Mouse (Mus musculus): Measurements from ENCODE around the gene Sh3bp5l. TPM values are rescaled to one million over a fixed set of nuclear protein-coding genes. Genes with fewer than 3 reads are reported as not detected.

The Sh3bp5l gene
- polyA plus RNA-seq (2014; fragmentation: Nextera tagmentation; extraction: Ambion mirVana): 23.2 and 27.3 TPM in 2 replicates

DNA sequence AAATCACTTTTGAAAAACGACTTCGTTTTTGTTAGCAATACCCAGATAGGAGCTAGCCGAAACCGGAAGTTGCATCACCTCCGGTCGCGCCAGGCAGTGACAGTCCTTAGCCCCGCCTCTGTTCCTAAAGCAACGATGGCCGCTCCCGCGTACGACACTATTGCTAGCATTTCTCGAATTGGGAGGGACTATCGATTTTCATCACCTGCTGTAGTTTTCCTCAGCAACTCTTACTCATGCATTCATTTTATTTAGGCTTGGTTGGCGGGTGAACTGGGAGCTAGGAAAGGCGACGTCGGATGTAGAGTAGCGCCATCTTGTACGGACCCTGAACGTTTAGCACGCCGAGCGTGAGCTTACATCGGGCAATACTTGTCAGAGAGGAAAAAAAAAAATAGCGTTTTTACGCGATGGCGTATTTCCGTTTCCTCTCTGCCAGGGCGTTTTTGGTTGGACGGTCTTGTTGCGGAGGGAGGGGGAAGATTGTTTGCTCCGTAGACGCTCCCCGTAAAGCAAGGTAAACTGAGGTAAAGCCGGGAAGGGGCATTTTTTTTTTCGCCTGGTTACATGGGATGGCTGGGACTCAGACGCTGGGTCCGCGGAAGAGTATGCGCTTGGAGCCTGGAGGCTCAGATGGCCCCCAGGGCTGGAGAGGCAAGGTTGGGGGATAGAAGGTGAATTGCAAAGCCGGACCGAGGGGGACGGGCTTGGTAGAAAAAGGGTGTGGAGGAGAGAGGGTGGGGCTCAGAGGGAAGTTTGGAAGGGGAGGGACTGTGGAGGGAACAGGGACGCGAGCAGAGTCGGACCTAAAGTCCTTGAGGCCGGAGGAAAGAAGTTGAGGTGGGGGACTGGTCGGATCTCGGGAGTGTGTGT, at the start of gene Sh3bp5l, which contains the start of gene Zfp672:
Gene Sh3bp5l, plus strand, starts transcription at position 449 of the 873 bp plus-strand sequence.
Gene Zfp672, minus strand, starts transcription at position 64 of the 873 bp plus-strand sequence.
- ATAC-seq (ENCODE audit: low read depth): peak; percentile 96
- under 1% methylated on average over 52 of the region's 52 CpGs for whole genome bisulfite sequencing
- Histone ChIP-seq H3K4me2 (ENCODE audit: low read depth, low read length) (peak within 1 kb of the TSS; percentile 97), H3K36me3 (ENCODE audit: control insufficient read depth, insufficient read depth, low read length) (peaks cover 26% of the 10 kb centered on the region), H3K27ac (replicated peaks; ENCODE audit: low read depth, low read length) (peak within 1 kb of the TSS; percentile 84), H3K9ac (ENCODE audit: low read depth, low read length) (peak within 1 kb of the TSS; percentile 89), H3K4me3 (ENCODE audit: low read depth, low read length) (peak within 1 kb of the TSS; percentile 87), H3K27me3 (replicated peaks; ENCODE audit: control insufficient read depth, insufficient read depth, low read length) (no peaks in the 10 kb centered on the region), H3K4me1 (ENCODE audit: control insufficient read depth, insufficient read depth, low read length) (peaks cover 16% of the 10 kb centered on the region), H3K9me3 (ENCODE audit: control insufficient read depth, low read length) (0 out of 2 replicates have a peak, but pooled peaks cover 3% of the 10 kb centered on the region)
- peak; percentile 98 for DNase-seq (ENCODE audit: low spot score)

GRCm38 (mm10) chr11:58281970-58282496, 48.5 kb upstream of the Sh3bp5l start:
- Histone ChIP-seq H3K36me3 (ENCODE audit: control insufficient read depth, insufficient read depth, low read length) (no peaks in the 10 kb centered on the region), H3K9me3 (ENCODE audit: control insufficient read depth, low read length) (no peaks in the 10 kb centered on the region), H3K9ac (ENCODE audit: low read depth, low read length) (no peak overlapping the region), H3K27ac (replicated peaks; ENCODE audit: low read depth, low read length) (no peak overlapping the region), H3K4me2 (ENCODE audit: low read depth, low read length) (no peak overlapping the region), H3K4me3 (ENCODE audit: low read depth, low read length) (no peak overlapping the region), H3K27me3 (replicated peaks; ENCODE audit: control insufficient read depth, insufficient read depth, low read length) (no peaks in the 10 kb centered on the region), H3K4me1 (ENCODE audit: control insufficient read depth, insufficient read depth, low read length) (no peaks in the 10 kb centered on the region)
- ATAC-seq (ENCODE audit: low read depth) (no peak), DNase-seq (ENCODE audit: low spot score) (no peak)
- WGBS: 79% methylated on average over 13 of the region's 13 CpGs

GRCm38 (mm10) chr11:58282518-58282917, 48.0 kb upstream of the Sh3bp5l start:
- Histone ChIP-seq H3K27me3 (replicated peaks; ENCODE audit: control insufficient read depth, insufficient read depth, low read length) (no peaks in the 10 kb centered on the region), H3K4me1 (ENCODE audit: control insufficient read depth, insufficient read depth, low read length) (no peaks in the 10 kb centered on the region), H3K9me3 (ENCODE audit: control insufficient read depth, low read length) (no peaks in the 10 kb centered on the region), H3K4me2 (ENCODE audit: low read depth, low read length) (no peak overlapping the region), H3K36me3 (ENCODE audit: control insufficient read depth, insufficient read depth, low read length) (no peaks in the 10 kb centered on the region), H3K9ac (ENCODE audit: low read depth, low read length) (no peak overlapping the region), H3K27ac (replicated peaks; ENCODE audit: low read depth, low read length) (no peak overlapping the region), H3K4me3 (ENCODE audit: low read depth, low read length) (no peak overlapping the region)
- 76% methylated on average over 5 of the region's 5 CpGs for WGBS
- ATAC-seq (ENCODE audit: low read depth): no peak
- DNase-seq (ENCODE audit: low spot score): no peak

DNA sequence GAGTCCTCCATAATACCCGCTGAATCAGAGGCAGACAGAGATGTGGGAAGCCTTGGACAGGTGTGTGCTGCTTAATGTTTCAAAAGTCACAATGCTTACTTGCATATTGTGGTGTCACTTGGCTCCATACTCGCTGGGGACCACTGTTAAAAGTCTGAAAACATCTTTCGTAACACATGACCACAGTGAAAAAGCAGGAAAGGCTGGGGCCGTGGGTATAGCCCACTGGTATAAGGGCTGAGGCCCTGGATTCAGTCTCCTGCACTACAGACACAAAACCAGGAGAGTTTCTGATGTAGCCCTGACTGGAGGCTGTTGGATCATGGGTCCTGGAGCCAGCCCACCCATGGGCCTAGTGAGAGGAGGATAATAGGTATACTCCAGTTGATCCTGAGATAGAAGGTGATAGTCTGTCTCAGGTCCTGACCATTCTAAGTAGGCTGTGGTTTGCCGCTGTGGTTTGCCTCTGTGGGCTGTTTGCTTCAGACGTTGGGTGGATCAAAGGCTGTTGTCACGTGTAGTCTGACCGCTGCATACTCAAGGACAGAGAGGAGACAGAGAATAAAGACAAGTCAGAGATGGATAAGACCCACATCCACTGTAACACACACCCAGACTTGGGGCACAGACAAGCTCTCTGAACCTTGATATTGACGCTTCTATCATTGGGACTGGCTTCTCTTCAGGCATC, 40.4 kb upstream of the Sh3bp5l start:
- Histone ChIP-seq H3K36me3 (ENCODE audit: control insufficient read depth, insufficient read depth, low read length) (no peaks in the 10 kb centered on the region), H3K4me2 (ENCODE audit: low read depth, low read length) (no peak overlapping the region), H3K27ac (replicated peaks; ENCODE audit: low read depth, low read length) (no peak overlapping the region), H3K4me3 (ENCODE audit: low read depth, low read length) (no peak overlapping the region), H3K27me3 (replicated peaks; ENCODE audit: control insufficient read depth, insufficient read depth, low read length) (no peaks in the 10 kb centered on the region), H3K9me3 (ENCODE audit: control insufficient read depth, low read length) (no peaks in the 10 kb centered on the region), H3K4me1 (ENCODE audit: control insufficient read depth, insufficient read depth, low read length) (no peaks in the 10 kb centered on the region), H3K9ac (ENCODE audit: low read depth, low read length) (no peak overlapping the region)
- no peak for ATAC-seq (ENCODE audit: low read depth)
- 70% methylated on average over 9 of the region's 9 CpGs for WGBS
- DNase-seq (ENCODE audit: low spot score): no peak

DNA sequence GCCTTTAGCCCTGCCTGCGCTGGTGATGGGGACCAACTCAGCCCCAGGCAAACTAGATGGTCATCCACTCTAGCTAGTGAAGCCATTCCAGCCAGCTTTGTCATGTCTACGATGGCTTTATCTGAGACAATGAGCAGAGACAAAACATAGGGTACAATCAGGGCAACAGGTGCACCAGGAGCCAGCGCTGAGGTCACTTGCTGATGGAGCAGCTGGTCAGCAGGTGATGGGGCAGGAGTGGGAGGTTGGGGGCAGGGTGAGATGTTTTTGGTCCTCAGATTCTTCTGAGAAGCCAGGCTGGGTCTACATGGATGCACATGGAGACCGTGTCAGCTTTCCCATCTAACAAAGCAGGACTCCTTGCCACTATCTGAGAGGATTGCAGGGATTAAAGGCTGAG, 39.7 kb upstream of the Sh3bp5l start:
- 77% methylated on average over 4 of the region's 4 CpGs for WGBS
- no peak overlapping the region for H3K9ac ChIP-seq (ENCODE audit: low read depth, low read length)
- H3K4me2 ChIP-seq (ENCODE audit: low read depth, low read length): no peak overlapping the region
- ATAC-seq (ENCODE audit: low read depth): no peak
- no peak for DNase-seq (ENCODE audit: low spot score)
- H3K36me3 ChIP-seq (ENCODE audit: control insufficient read depth, insufficient read depth, low read length): no peaks in the 10 kb centered on the region
- H3K4me1 ChIP-seq (ENCODE audit: control insufficient read depth, insufficient read depth, low read length): no peaks in the 10 kb centered on the region
- no peaks in the 10 kb centered on the region for H3K9me3 ChIP-seq (ENCODE audit: control insufficient read depth, low read length)
- H3K27ac ChIP-seq (replicated peaks; ENCODE audit: low read depth, low read length): no peak overlapping the region
- H3K27me3 ChIP-seq (replicated peaks; ENCODE audit: control insufficient read depth, insufficient read depth, low read length): no peaks in the 10 kb centered on the region
- H3K4me3 ChIP-seq (ENCODE audit: low read depth, low read length): no peak overlapping the region

DNA sequence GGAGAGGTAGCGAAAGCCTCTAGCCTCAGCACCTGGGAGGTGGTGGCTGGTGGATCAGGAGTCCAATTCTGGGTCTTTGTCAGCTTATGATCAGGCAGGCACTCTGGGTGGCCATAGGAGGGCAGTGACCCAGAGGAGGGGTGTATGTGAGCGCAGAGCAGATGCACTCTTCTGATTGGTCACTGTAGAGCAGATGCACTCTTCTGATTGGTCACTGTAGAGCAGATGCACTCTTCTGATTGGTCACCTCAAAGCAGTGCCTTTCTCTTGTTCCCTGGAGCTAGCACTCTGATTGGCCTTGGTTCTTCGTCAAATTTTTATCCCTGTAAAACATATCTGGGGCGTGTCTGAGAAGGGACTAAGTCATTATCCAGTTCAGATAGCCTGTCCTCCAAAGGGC, 37.7 kb upstream of the Sh3bp5l start:
- ATAC-seq (ENCODE audit: low read depth): no peak

DNA sequence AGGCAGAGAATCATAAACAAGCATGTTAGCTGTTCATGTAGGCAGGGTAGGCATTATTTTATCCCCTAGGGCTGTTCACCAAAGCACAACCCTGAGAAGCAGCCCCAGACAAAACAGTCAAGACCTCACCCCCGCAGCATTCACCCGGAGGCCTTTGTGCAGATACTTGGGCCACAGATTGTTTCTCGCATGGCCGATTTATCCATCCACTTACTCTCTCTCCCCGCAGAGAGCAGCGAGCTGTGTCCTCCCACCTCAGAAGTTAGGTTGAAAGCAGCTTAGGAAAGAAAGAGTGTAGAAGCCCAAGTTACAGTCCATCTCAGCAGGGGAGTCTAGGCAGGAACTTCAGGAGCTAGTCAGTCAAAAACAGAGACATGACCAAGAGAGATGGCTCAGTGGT, 33.1 kb upstream of the Sh3bp5l start:
- no peak overlapping the region for H3K4me2 ChIP-seq (ENCODE audit: low read depth, low read length)
- H3K27me3 ChIP-seq (replicated peaks; ENCODE audit: control insufficient read depth, insufficient read depth, low read length): no peaks in the 10 kb centered on the region
- no peaks in the 10 kb centered on the region for H3K4me1 ChIP-seq (ENCODE audit: control insufficient read depth, insufficient read depth, low read length)
- ATAC-seq (ENCODE audit: low read depth): no peak
- H3K36me3 ChIP-seq (ENCODE audit: control insufficient read depth, insufficient read depth, low read length): no peaks in the 10 kb centered on the region
- H3K4me3 ChIP-seq (ENCODE audit: low read depth, low read length): no peak overlapping the region
- no peak overlapping the region for H3K9ac ChIP-seq (ENCODE audit: low read depth, low read length)
- no peaks in the 10 kb centered on the region for H3K9me3 ChIP-seq (ENCODE audit: control insufficient read depth, low read length)
- H3K27ac ChIP-seq (replicated peaks; ENCODE audit: low read depth, low read length): no peak overlapping the region
- WGBS: 79% methylated on average over 6 of the region's 6 CpGs
- DNase-seq (ENCODE audit: low spot score): no peak

More for the DNA sequence above, 37.7 kb upstream of the Sh3bp5l start:
- no peak overlapping the region for H3K4me2 ChIP-seq (ENCODE audit: low read depth, low read length)
- no peaks in the 10 kb centered on the region for H3K27me3 ChIP-seq (replicated peaks; ENCODE audit: control insufficient read depth, insufficient read depth, low read length)
- no peaks in the 10 kb centered on the region for H3K36me3 ChIP-seq (ENCODE audit: control insufficient read depth, insufficient read depth, low read length)
- 56% methylated on average over 4 of the region's 4 CpGs for WGBS
- H3K4me3 ChIP-seq (ENCODE audit: low read depth, low read length): no peak overlapping the region
- no peak for DNase-seq (ENCODE audit: low spot score)
- no peak overlapping the region for H3K9ac ChIP-seq (ENCODE audit: low read depth, low read length)
- no peak overlapping the region for H3K27ac ChIP-seq (replicated peaks; ENCODE audit: low read depth, low read length)
- H3K9me3 ChIP-seq (ENCODE audit: control insufficient read depth, low read length): no peaks in the 10 kb centered on the region
- no peaks in the 10 kb centered on the region for H3K4me1 ChIP-seq (ENCODE audit: control insufficient read depth, insufficient read depth, low read length)

DNA sequence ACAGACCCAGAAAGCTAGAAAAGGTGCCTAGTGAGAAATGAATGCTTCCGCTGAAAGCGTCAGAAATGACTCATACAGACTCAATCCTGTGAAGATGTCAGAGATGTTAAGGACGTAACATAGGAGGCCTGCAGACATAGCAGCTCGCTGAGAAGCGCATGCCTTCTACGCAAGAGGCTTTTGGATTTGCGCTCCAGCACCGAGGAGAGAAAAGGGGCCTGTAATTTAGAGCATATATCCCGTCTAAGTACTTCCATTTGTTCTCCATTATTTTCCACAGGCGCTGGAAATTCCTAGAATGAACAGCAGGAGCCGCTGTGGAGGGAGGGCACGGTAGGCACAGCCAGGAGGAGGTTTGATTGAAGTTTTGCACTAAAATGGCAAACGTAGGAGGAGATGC, 29.5 kb upstream of the Sh3bp5l start:
- H3K36me3 ChIP-seq (ENCODE audit: control insufficient read depth, insufficient read depth, low read length): no peaks in the 10 kb centered on the region
- peak overlapping the region; percentile 28; the same call in 1 of the 2 replicates for H3K9ac ChIP-seq (ENCODE audit: low read depth, low read length)

More for the DNA sequence above, 29.5 kb upstream of the Sh3bp5l start:
- peaks cover 5% of the 10 kb centered on the region for H3K4me1 ChIP-seq (ENCODE audit: control insufficient read depth, insufficient read depth, low read length)
- 8% methylated on average over 13 of the region's 13 CpGs for WGBS
- DNase-seq (ENCODE audit: low spot score) (peak; percentile 63), ATAC-seq (ENCODE audit: low read depth) (no peak)
- H3K27ac ChIP-seq (replicated peaks; ENCODE audit: low read depth, low read length): peak overlapping the region; percentile 48; the same call in 1 of the 2 replicates
- H3K9me3 ChIP-seq (ENCODE audit: control insufficient read depth, low read length): no peaks in the 10 kb centered on the region
- peak overlapping the region; percentile 63 for H3K4me2 ChIP-seq (ENCODE audit: low read depth, low read length)
- no peaks in the 10 kb centered on the region for H3K27me3 ChIP-seq (replicated peaks; ENCODE audit: control insufficient read depth, insufficient read depth, low read length)
- peak overlapping the region; percentile 51 for H3K4me3 ChIP-seq (ENCODE audit: low read depth, low read length)

All from embryonic facial prominence, embryonic 14.5 days (tissue).